Mouse (Mus musculus): ENCODE results near the gene Bcl2. TPM values are rescaled to one million over a fixed set of nuclear protein-coding genes. Genes with fewer than 3 reads are reported as not detected.

Gene Bcl2
- polyA plus RNA-seq, 1 experiment: 5.3 TPM

DNA sequence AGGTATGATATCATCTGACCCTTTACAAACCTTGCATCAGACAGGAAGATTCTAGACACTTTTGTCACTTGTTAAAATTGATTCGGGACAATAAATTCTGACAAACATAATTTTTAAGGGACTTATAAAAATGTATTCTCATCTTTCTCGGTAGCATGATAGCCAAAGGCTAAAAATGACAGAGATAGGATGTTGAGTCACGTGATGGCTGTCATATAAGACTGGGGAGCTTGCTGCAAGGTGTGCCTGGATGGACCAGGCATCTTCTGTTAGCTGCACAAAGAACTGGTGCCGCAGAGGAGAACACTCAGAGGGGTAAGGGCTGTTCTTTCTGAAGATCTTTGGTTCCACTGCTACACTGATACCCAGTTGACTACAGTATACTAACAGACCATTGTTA is 112.8 kb downstream of the Bcl2 start:
- peaks cover 4% of the 10 kb centered on the region; the same call in 1 of the 2 replicates for H3K4me1 ChIP-seq (ENCODE audit: control insufficient read depth, insufficient read depth, low read length)
- no peak overlapping the region for H3K4me3 ChIP-seq (ENCODE audit: insufficient read depth, low read length)
- TF ChIP-seq CTCF (IDR thresholded peaks at IDR 0.05; ENCODE audit: borderline replicate concordance, insufficient read depth, low read length): no peak
- no peak for TF ChIP-seq POLR2A (IDR thresholded peaks at IDR 0.05; ENCODE audit: low read depth, low read length)
- no peak overlapping the region for H3K27ac ChIP-seq (ENCODE audit: insufficient read depth, low read length)

- Histone ChIP-seq H3K27ac (ENCODE audit: insufficient read depth, low read length) (no peak overlapping the region), H3K4me1 (ENCODE audit: control insufficient read depth, insufficient read depth, low read length) (peaks cover 4% of the 10 kb centered on the region; the same call in 1 of the 2 replicates), H3K4me3 (ENCODE audit: insufficient read depth, low read length) (no peak overlapping the region)
- TF ChIP-seq CTCF (IDR thresholded peaks at IDR 0.05; ENCODE audit: borderline replicate concordance, insufficient read depth, low read length) (no peak), POLR2A (IDR thresholded peaks at IDR 0.05; ENCODE audit: low read depth, low read length) (no peak)
Measured at GRCm38 (mm10) chr1:106600841-106601240, 113.2 kb downstream of the Bcl2 start.

GRCm38 (mm10) chr1:106598292-106598583 is 115.8 kb downstream of the Bcl2 start:
- TF ChIP-seq CTCF (IDR thresholded peaks at IDR 0.05; ENCODE audit: borderline replicate concordance, insufficient read depth, low read length): no peak
- TF ChIP-seq POLR2A (IDR thresholded peaks at IDR 0.05; ENCODE audit: low read depth, low read length): no peak
- Histone ChIP-seq H3K4me3 (ENCODE audit: insufficient read depth, low read length) (no peak overlapping the region), H3K4me1 (ENCODE audit: control insufficient read depth, insufficient read depth, low read length) (peaks cover 4% of the 10 kb centered on the region; the same call in 1 of the 2 replicates), H3K27ac (ENCODE audit: insufficient read depth, low read length) (no peak overlapping the region)

DNA sequence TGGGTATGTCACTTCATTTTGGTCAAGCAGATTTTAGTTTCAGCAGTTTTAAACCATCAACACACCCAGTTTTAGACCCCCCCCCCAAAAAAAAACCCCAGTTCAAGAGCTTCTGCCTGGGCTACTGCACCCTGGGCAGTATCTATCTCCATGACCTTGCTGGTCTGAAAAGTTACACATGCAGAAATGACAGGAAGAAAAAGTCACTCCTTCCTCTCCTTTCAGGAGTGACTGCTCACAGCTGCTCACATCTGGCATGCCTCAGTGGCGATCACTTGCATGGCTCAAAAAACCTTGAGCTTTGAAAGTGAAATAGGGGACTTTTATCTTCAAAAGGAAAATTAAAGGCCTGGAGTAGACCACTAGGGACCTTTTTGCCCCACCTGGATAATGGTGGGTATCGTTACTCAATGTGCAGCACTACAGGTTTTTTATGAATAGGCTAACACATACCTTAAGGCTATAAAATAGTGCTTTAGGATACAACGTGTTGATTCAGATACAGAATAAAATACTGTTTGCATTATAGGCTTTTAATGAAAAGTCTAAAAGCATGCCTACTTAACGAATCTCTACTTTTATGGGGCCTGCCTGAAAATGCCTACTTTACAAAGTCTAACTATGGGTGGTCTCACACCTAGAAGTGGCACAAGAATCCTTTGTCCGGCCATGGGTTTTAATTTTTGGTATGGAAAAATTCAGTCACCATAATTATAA is 116.3 kb downstream of the Bcl2 start:
- Histone ChIP-seq H3K4me1 (ENCODE audit: control insufficient read depth, insufficient read depth, low read length) (peaks cover 3% of the 10 kb centered on the region; the same call in 1 of the 2 replicates), H3K27ac (ENCODE audit: insufficient read depth, low read length) (no peak overlapping the region), H3K4me3 (ENCODE audit: insufficient read depth, low read length) (no peak overlapping the region)
- TF ChIP-seq POLR2A (IDR thresholded peaks at IDR 0.05; ENCODE audit: low read depth, low read length) (no peak), CTCF (IDR thresholded peaks at IDR 0.05; ENCODE audit: borderline replicate concordance, insufficient read depth, low read length) (no peak)

DNA sequence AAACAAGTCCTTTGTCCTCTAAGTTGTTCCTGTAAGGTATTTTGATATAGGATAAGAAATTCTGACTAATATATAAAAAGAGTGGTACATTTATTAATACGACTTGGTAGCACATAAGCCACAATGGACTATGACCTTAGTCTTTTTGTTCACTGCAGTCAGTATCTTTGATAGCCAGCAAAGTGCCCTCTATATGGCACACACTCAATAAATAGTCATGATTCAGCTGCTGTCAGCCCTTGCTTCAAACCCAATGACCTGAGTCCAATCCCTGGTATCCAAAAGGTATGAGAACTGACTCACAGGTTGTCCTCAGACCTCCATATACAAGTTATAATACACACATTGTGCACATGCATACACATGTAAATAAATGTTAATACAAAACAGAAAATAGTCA is 117.7 kb downstream of the Bcl2 start:
- H3K4me1 ChIP-seq (ENCODE audit: control insufficient read depth, insufficient read depth, low read length): no peaks in the 10 kb centered on the region
- TF ChIP-seq CTCF (IDR thresholded peaks at IDR 0.05; ENCODE audit: borderline replicate concordance, insufficient read depth, low read length): no peak
- no peak for TF ChIP-seq POLR2A (IDR thresholded peaks at IDR 0.05; ENCODE audit: low read depth, low read length)
- no peak overlapping the region for H3K4me3 ChIP-seq (ENCODE audit: insufficient read depth, low read length)
- H3K27ac ChIP-seq (ENCODE audit: insufficient read depth, low read length): no peak overlapping the region

GRCm38 (mm10) chr1:106595286-106595885 is 118.7 kb downstream of the Bcl2 start:
- no peaks in the 10 kb centered on the region for H3K4me1 ChIP-seq (ENCODE audit: control insufficient read depth, insufficient read depth, low read length)
- TF ChIP-seq POLR2A (IDR thresholded peaks at IDR 0.05; ENCODE audit: low read depth, low read length): no peak
- no peak for TF ChIP-seq CTCF (IDR thresholded peaks at IDR 0.05; ENCODE audit: borderline replicate concordance, insufficient read depth, low read length)
- H3K4me3 ChIP-seq (ENCODE audit: insufficient read depth, low read length): no peak overlapping the region
- H3K27ac ChIP-seq (ENCODE audit: insufficient read depth, low read length): no peak overlapping the region

DNA sequence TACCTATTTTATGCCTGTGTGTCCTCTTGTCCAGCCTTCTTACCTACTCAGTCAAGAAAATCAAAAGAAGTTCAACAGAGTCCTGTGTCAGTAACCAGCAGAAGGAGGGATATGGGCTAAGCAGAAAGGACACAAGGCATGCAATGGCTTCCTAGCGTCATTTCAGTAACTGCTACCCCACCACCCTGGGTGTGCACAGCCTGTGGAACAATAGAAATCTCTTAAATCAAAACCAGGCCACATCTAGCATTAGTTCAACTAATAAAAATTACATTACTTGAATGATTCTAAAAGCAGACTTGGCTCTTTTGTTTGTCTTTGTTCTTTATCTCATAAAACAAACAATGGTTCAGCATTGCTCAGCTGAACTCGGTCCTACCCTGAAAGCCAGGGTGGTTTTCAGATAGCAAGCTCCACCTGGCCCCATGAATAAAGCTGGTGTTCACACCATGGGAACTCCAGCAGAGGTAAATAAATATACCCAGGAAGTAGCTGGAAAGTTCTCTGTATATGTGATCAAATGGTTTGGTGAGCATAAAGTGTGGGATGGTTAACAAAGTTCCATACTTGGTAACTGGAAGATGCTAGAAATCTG is 122.8 kb downstream of the Bcl2 start:
- Histone ChIP-seq H3K4me3 (ENCODE audit: insufficient read depth, low read length) (no peak overlapping the region), H3K27ac (ENCODE audit: insufficient read depth, low read length) (no peak overlapping the region)
- no peak for TF ChIP-seq CTCF (IDR thresholded peaks at IDR 0.05; ENCODE audit: borderline replicate concordance, insufficient read depth, low read length)
- TF ChIP-seq POLR2A (IDR thresholded peaks at IDR 0.05; ENCODE audit: low read depth, low read length): no peak

GRCm38 (mm10) chr1:106589141-106589540 is 124.9 kb downstream of the Bcl2 start:
- no peak overlapping the region for H3K27ac ChIP-seq (ENCODE audit: insufficient read depth, low read length)
- H3K4me1 ChIP-seq (ENCODE audit: control insufficient read depth, insufficient read depth, low read length): no peaks in the 10 kb centered on the region
- H3K4me3 ChIP-seq (ENCODE audit: insufficient read depth, low read length): no peak overlapping the region
- TF ChIP-seq POLR2A (IDR thresholded peaks at IDR 0.05; ENCODE audit: low read depth, low read length): no peak
- no peak for TF ChIP-seq CTCF (IDR thresholded peaks at IDR 0.05; ENCODE audit: borderline replicate concordance, insufficient read depth, low read length)

More for the DNA sequence above, 122.8 kb downstream of the Bcl2 start:
- H3K4me1 ChIP-seq (ENCODE audit: control insufficient read depth, insufficient read depth, low read length): no peaks in the 10 kb centered on the region

DNA sequence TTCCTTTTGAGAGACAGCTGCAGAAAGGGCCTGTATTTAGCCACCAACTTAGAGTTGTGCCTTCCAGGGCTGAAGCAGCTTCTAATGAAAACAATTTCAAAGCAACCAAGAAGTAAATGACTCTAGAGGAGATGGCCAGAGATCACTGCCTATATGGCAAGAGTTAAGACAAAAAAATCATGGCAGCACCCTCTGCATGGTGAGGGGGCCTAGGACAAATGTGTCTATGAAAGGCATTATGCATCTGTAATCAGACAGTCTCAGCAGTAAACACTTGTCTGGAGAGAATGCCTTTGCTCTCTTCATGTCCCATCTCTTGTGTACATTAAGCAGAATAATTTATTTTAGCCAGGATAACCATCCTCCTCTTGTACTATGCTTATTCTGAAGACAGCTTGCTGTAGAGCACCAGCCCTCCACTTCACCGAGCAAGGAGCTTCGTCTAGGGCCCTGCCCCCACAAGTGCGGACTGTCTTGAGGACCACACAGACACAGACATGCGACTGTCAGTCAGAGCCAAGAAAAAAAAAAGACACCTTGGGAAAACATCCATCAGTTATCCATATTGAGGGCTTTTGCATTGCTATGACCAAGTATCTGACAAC is 126.1 kb downstream of the Bcl2 start:
- Histone ChIP-seq H3K4me3 (ENCODE audit: insufficient read depth, low read length) (no peak overlapping the region), H3K4me1 (ENCODE audit: control insufficient read depth, insufficient read depth, low read length) (no peaks in the 10 kb centered on the region), H3K27ac (ENCODE audit: insufficient read depth, low read length) (no peak overlapping the region)
- TF ChIP-seq POLR2A (IDR thresholded peaks at IDR 0.05; ENCODE audit: low read depth, low read length) (no peak), CTCF (IDR thresholded peaks at IDR 0.05; ENCODE audit: borderline replicate concordance, insufficient read depth, low read length) (no peak)

DNA sequence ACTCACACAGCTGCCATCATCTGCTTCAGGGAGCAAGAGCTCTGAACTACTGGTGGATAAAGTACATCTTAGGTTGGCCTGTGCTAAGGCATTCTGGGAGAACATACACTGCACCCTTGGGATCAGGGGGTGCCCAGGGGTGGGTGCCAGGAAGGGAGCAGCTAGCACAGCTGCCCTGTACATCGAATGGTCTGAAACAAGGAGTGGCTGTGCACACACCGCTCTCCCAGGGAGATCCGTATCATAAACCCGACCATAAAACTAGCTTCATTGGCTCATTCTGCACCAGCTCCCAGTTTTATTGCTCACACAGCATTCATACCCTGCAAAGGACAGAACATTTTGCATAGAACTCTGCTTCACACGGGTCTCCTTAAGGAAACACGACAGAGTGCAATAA is 127.3 kb downstream of the Bcl2 start:
- no peak overlapping the region for H3K27ac ChIP-seq (ENCODE audit: insufficient read depth, low read length)
- no peaks in the 10 kb centered on the region for H3K4me1 ChIP-seq (ENCODE audit: control insufficient read depth, insufficient read depth, low read length)
- H3K4me3 ChIP-seq (ENCODE audit: insufficient read depth, low read length): no peak overlapping the region
- no peak for TF ChIP-seq CTCF (IDR thresholded peaks at IDR 0.05; ENCODE audit: borderline replicate concordance, insufficient read depth, low read length)
- TF ChIP-seq POLR2A (IDR thresholded peaks at IDR 0.05; ENCODE audit: low read depth, low read length): no peak
